Mouse (Mus musculus): Measurements from ENCODE around the gene Tut4. TPM values are rescaled to one million over a fixed set of nuclear protein-coding genes. Genes with fewer than 3 reads are reported as not detected.
A peak's percentile ranks its signal among the peaks of the same experiment; 100 is the strongest.

Gene Tut4
- 29.4 and 33.8 TPM in 2 replicates for polyA plus RNA-seq (2015; fragmentation: Nextera tagmentation; extraction: Ambion mirVana)

- peak within 1 kb of the TSS; percentile 80 for H3K4me2 ChIP-seq (replicated peaks; ENCODE audit: low read depth)
- H3K9ac ChIP-seq (ENCODE audit: low read length), result peak within 1 kb of the TSS; percentile 93
- peak; percentile 87 for ATAC-seq (ENCODE audit: low FRiP score, low TSS enrichment)
- H3K27ac ChIP-seq (replicated peaks), result peak within 1 kb of the TSS; percentile 96
- H3K27me3 ChIP-seq (ENCODE audit: control insufficient read depth, insufficient read depth, low read length), result no peaks in the 10 kb centered on the region
- peaks cover 2% of the 10 kb centered on the region; the same call in 1 of the 2 replicates for H3K4me1 ChIP-seq (replicated peaks; ENCODE audit: control insufficient read depth, insufficient read depth)
- no peaks in the 10 kb centered on the region for H3K9me3 ChIP-seq (ENCODE audit: control insufficient read depth, low read length)
- peak; percentile 89 for DNase-seq (ENCODE audit: low spot score)
- no peaks in the 10 kb centered on the region for H3K36me3 ChIP-seq (ENCODE audit: control insufficient read depth, insufficient read depth, low read length)
- under 1% methylated on average over 63 of the region's 97 CpGs for WGBS
- peak within 1 kb of the TSS; percentile 97 for H3K4me3 ChIP-seq (ENCODE audit: low read depth, low read length)
- 0 out of 2 replicates have a peak, but pooled peaks have one; percentile 3 for TF ChIP-seq CTCF (IDR thresholded peaks at IDR 0.05; ENCODE audit: low read depth)
- no peak for TF ChIP-seq EP300 (optimal IDR thresholded peaks at IDR 0.05)
Measured at GRCm38 (mm10) chr4:108459231-108460155, at the start of gene Tut4. Tut4 (plus strand) TSS chr4:108459426.

- DNase-seq (ENCODE audit: low spot score), result no peak
- H3K9me3 ChIP-seq (ENCODE audit: control insufficient read depth, low read length), result no peaks in the 10 kb centered on the region
- H3K36me3 ChIP-seq (ENCODE audit: control insufficient read depth, insufficient read depth, low read length), result no peaks in the 10 kb centered on the region
- WGBS, result 40% methylated on average over 2 of the region's 2 CpGs
- no peak overlapping the region for H3K9ac ChIP-seq (ENCODE audit: low read length)
- H3K27ac ChIP-seq (replicated peaks), result no peak overlapping the region
- ATAC-seq (ENCODE audit: low FRiP score, low TSS enrichment), result peak; percentile 42; the same call in 1 of the 2 replicates
- TF ChIP-seq EP300 (optimal IDR thresholded peaks at IDR 0.05) (no peak), CTCF (IDR thresholded peaks at IDR 0.05; ENCODE audit: low read depth) (no peak)
- H3K4me1 ChIP-seq (replicated peaks; ENCODE audit: control insufficient read depth, insufficient read depth), result no peaks in the 10 kb centered on the region
- no peak overlapping the region for H3K4me3 ChIP-seq (ENCODE audit: low read depth, low read length)
- no peak overlapping the region for H3K4me2 ChIP-seq (replicated peaks; ENCODE audit: low read depth)
- no peaks in the 10 kb centered on the region for H3K27me3 ChIP-seq (ENCODE audit: control insufficient read depth, insufficient read depth, low read length)
Measured at GRCm38 (mm10) chr4:108424587-108424986, 34.6 kb upstream of the Tut4 start.

GRCm38 (mm10) chr4:108427719-108428340 lies 31.4 kb upstream of the Tut4 start:
- H3K9me3 ChIP-seq (ENCODE audit: control insufficient read depth, low read length), result no peaks in the 10 kb centered on the region
- peak; percentile 68 for ATAC-seq (ENCODE audit: low FRiP score, low TSS enrichment)
- WGBS, result 41% methylated on average over 11 of the region's 11 CpGs
- H3K27me3 ChIP-seq (ENCODE audit: control insufficient read depth, insufficient read depth, low read length), result no peaks in the 10 kb centered on the region
- peak; percentile 43 for DNase-seq (ENCODE audit: low spot score)
- H3K4me3 ChIP-seq (ENCODE audit: low read depth, low read length), result no peak overlapping the region
- no peak overlapping the region for H3K4me2 ChIP-seq (replicated peaks; ENCODE audit: low read depth)
- no peaks in the 10 kb centered on the region for H3K36me3 ChIP-seq (ENCODE audit: control insufficient read depth, insufficient read depth, low read length)
- no peaks in the 10 kb centered on the region for H3K4me1 ChIP-seq (replicated peaks; ENCODE audit: control insufficient read depth, insufficient read depth)
- TF ChIP-seq EP300 (optimal IDR thresholded peaks at IDR 0.05) (no peak), CTCF (IDR thresholded peaks at IDR 0.05; ENCODE audit: low read depth) (no peak)
- no peak overlapping the region for H3K9ac ChIP-seq (ENCODE audit: low read length)
- H3K27ac ChIP-seq (replicated peaks), result no peak overlapping the region

- WGBS, result 63% methylated on average over 6 of the region's 6 CpGs
- Histone ChIP-seq H3K4me2 (replicated peaks; ENCODE audit: low read depth) (no peak overlapping the region), H3K9me3 (ENCODE audit: control insufficient read depth, low read length) (no peaks in the 10 kb centered on the region), H3K36me3 (ENCODE audit: control insufficient read depth, insufficient read depth, low read length) (no peaks in the 10 kb centered on the region), H3K4me3 (ENCODE audit: low read depth, low read length) (no peak overlapping the region), H3K27me3 (ENCODE audit: control insufficient read depth, insufficient read depth, low read length) (no peaks in the 10 kb centered on the region), H3K9ac (ENCODE audit: low read length) (no peak overlapping the region), H3K4me1 (replicated peaks; ENCODE audit: control insufficient read depth, insufficient read depth) (no peaks in the 10 kb centered on the region), H3K27ac (replicated peaks) (no peak overlapping the region)
- TF ChIP-seq CTCF (IDR thresholded peaks at IDR 0.05; ENCODE audit: low read depth) (no peak), EP300 (optimal IDR thresholded peaks at IDR 0.05) (no peak)
- no peak for DNase-seq (ENCODE audit: low spot score)
- no peak for ATAC-seq (ENCODE audit: low FRiP score, low TSS enrichment)
Measured at GRCm38 (mm10) chr4:108428341-108428721, 30.9 kb upstream of the Tut4 start.

GRCm38 (mm10) chr4:108430656-108431560 lies 28.3 kb upstream of the Tut4 start:
- Histone ChIP-seq H3K9ac (ENCODE audit: low read length) (no peak overlapping the region), H3K4me2 (replicated peaks; ENCODE audit: low read depth) (no peak overlapping the region), H3K36me3 (ENCODE audit: control insufficient read depth, insufficient read depth, low read length) (no peaks in the 10 kb centered on the region), H3K4me1 (replicated peaks; ENCODE audit: control insufficient read depth, insufficient read depth) (no peaks in the 10 kb centered on the region), H3K4me3 (ENCODE audit: low read depth, low read length) (no peak overlapping the region), H3K9me3 (ENCODE audit: control insufficient read depth, low read length) (no peaks in the 10 kb centered on the region), H3K27me3 (ENCODE audit: control insufficient read depth, insufficient read depth, low read length) (no peaks in the 10 kb centered on the region), H3K27ac (replicated peaks) (no peak overlapping the region)
- no peak for DNase-seq (ENCODE audit: low spot score)
- 66% methylated on average over 4 of the region's 4 CpGs for WGBS
- ATAC-seq (ENCODE audit: low FRiP score, low TSS enrichment), result no peak
- TF ChIP-seq CTCF (IDR thresholded peaks at IDR 0.05; ENCODE audit: low read depth) (no peak), EP300 (optimal IDR thresholded peaks at IDR 0.05) (no peak)

Measured in stomach, postnatal 0 days (tissue).